Mouse (Mus musculus): Measurements from ENCODE around the gene Rtn4ip1.
"Not testable (repeated sequence)": the region's sequence is repeated elsewhere in the genome, so short reads cannot be mapped to it uniquely, and the experiment has no call there.

Gene Rtn4ip1

GRCm38 (mm10) chr10:43901578-43902194 is at the start of gene Rtn4ip1, which contains the start of gene Qrsl1:
Rtn4ip1 (plus strand) TSS chr10:43901807.
Qrsl1 (minus strand) TSS chr10:43901745.
- DNase-seq (ENCODE audit: low spot score): peak; percentile 93

GRCm38 (mm10) chr10:43851898-43852297 is 49.7 kb upstream of the Rtn4ip1 start:
- no peak for DNase-seq (ENCODE audit: low spot score)

GRCm38 (mm10) chr10:43855916-43856315 is 45.7 kb upstream of the Rtn4ip1 start:
- DNase-seq (ENCODE audit: low spot score): no peak

- DNase-seq (ENCODE audit: low spot score): no peak
Measured at GRCm38 (mm10) chr10:43856351-43856750, 45.3 kb upstream of the Rtn4ip1 start.

GRCm38 (mm10) chr10:43870752-43871151 is 30.9 kb upstream of the Rtn4ip1 start:
- DNase-seq (ENCODE audit: low spot score): peak; percentile 64

- DNase-seq (ENCODE audit: low spot score): no peak
Measured at GRCm38 (mm10) chr10:43871458-43871857, 30.1 kb upstream of the Rtn4ip1 start.

GRCm38 (mm10) chr10:43887676-43888075 is 13.9 kb upstream of the Rtn4ip1 start:
- DNase-seq (ENCODE audit: low spot score): no peak

- DNase-seq (ENCODE audit: low spot score): no peak
Measured at GRCm38 (mm10) chr10:43888976-43889375, 12.6 kb upstream of the Rtn4ip1 start.

GRCm38 (mm10) chr10:43892971-43893370 is 8.6 kb upstream of the Rtn4ip1 start:
- DNase-seq (ENCODE audit: low spot score): no peak

- no peak for DNase-seq (ENCODE audit: low spot score)
Measured at GRCm38 (mm10) chr10:43896065-43896464, 5.5 kb upstream of the Rtn4ip1 start.

- no peak for DNase-seq (ENCODE audit: low spot score)
Measured at GRCm38 (mm10) chr10:43898276-43898675, 3.3 kb upstream of the Rtn4ip1 start.

GRCm38 (mm10) chr10:43900883-43901570 is 580 bp upstream of the Rtn4ip1 start:
- no peak for DNase-seq (ENCODE audit: low spot score)

GRCm38 (mm10) chr10:43904569-43904968 is 3.0 kb downstream of the Rtn4ip1 start:
- DNase-seq (ENCODE audit: low spot score): no peak

GRCm38 (mm10) chr10:43910032-43910872 is 8.6 kb downstream of the Rtn4ip1 start:
- DNase-seq (ENCODE audit: low spot score): no peak

GRCm38 (mm10) chr10:43910873-43911142 is 9.2 kb downstream of the Rtn4ip1 start:
- no peak for DNase-seq (ENCODE audit: low spot score)

GRCm38 (mm10) chr10:43912236-43912635 is 10.6 kb downstream of the Rtn4ip1 start:
- DNase-seq (ENCODE audit: low spot score): no peak

- no peak for DNase-seq (ENCODE audit: low spot score)
Measured at GRCm38 (mm10) chr10:43916181-43916580, 14.6 kb downstream of the Rtn4ip1 start.

GRCm38 (mm10) chr10:43916737-43917136 is 15.1 kb downstream of the Rtn4ip1 start:
- no peak for DNase-seq (ENCODE audit: low spot score)

- peak; percentile 93 for DNase-seq (ENCODE audit: low spot score)
Measured at GRCm38 (mm10) chr10:43918696-43919608, 17.3 kb downstream of the Rtn4ip1 start.

GRCm38 (mm10) chr10:43923096-43923495 is 21.5 kb downstream of the Rtn4ip1 start:
- no peak for DNase-seq (ENCODE audit: low spot score)

GRCm38 (mm10) chr10:43925776-43926175 is 24.2 kb downstream of the Rtn4ip1 start:
- DNase-seq (ENCODE audit: low spot score): not testable (repeated sequence)

GRCm38 (mm10) chr10:43927736-43928135 is 26.1 kb downstream of the Rtn4ip1 start:
- DNase-seq (ENCODE audit: low spot score): no peak

All from testis, postnatal 10 days (tissue).